Mouse (Mus musculus): ENCODE results near the gene Mycbp2.

Mycbp2 gene

DNA sequence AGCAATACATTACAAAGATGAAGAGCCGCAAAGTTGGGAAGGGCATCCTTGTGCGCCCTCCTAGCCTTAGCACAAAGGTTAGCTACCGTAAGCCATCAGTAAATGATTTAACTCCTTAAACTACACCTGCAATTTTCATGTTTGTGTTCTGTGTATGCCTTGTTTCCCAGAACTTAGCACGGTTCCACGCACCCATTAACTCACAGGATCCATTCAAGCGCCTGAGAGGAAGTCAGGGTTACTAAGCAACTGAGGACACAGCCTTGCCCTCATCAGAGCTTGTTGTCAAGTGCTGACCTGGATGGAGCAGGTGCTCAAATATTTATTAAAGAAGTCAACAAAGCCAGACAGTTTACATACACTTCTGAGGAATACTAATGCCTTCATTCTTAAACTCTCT, 244.4 kb downstream of the Mycbp2 start:
- no peak for DNase-seq (ENCODE audit: low read depth, low spot score)

GRCm38 (mm10) chr14:103101171-103101570, 245.4 kb downstream of the Mycbp2 start:
- DNase-seq (ENCODE audit: low read depth, low spot score) = no peak

DNA sequence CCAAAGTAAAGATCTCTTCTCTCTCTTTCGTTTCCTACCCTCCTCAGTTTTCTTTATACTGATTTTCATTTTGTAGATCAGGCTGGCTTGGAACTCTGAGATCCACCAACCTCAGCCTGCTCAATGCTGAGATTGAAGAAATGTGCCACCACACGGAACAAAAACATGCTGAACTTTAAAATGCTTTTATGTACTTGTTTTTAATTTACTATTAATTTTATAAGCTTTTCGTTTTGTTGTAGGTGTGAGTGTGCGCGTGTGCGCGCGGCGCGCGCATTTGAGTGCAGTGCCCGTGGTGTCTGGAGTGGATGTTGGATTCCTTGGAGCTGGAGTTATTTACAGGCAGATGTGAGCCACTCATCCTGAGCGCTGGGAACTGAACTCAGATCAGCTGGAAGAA, 246.3 kb downstream of the Mycbp2 start:
- no peak for DNase-seq (ENCODE audit: low read depth, low spot score)

DNA sequence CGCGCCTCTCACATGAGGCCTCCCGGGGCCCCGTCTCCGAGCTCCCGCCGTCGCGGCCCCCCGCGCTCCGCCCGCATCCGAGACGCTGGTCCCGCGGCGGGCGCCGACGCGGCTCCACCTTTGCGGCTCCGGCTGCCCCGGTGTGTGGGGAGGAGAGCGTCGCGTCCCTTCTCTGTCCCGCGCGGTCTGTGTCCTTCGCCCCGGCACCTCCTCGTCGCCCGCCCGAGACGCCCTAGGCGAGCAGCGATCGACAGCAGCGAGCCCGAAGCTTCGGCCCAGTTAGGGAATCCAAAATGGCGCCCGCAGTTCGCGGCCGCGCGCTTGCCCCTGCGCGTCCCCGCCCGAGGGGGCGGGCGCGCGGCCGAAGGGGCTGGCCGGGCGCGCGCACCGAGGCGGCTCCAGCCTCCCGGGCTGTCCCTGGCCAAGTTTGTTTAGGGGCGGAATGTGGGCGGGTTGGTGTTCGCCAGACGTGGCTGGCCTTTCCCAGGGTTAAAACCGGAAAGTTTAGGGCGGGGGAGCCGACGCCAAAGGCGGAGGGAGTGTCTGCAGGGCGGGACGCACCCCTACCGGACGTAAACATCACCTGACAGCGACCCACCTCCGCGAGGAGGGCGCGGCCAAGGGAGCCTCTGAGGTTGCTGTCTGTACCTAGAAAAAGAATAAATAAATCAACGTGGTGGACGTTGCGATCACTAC, 247.2 kb downstream of the Mycbp2 start, which contains the start of gene Fbxl3:
Fbxl3 (minus strand) TSS at position 329 of the 696 bp plus-strand sequence.
- peak; percentile 94 for DNase-seq (ENCODE audit: low read depth, low spot score)

- peak; percentile 89 for DNase-seq (ENCODE audit: low read depth, low spot score)
These were observed 247.9 kb downstream of the Mycbp2 start for GRCm38 (mm10) chr14:103098587-103099235.

DNA sequence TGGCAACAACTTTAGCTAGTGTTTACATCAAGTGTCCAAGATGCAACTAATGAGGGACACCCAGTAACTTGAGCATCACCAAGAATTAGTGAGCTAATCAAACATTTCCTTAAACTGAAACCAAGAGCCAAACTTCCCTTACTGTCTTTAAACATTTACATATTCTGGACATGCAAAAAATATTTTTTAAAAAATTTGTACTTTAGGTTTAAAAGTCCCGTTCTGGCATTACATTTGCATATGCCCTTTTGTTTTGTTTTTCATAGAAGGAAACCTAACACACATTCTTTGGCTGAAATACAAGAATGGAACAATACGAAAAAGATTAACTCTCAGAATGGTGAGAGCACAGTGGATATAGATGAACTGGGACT, 248.4 kb downstream of the Mycbp2 start:
- no peak for DNase-seq (ENCODE audit: low read depth, low spot score)

- no peak for DNase-seq (ENCODE audit: low read depth, low spot score)
These were observed 250.0 kb downstream of the Mycbp2 start for GRCm38 (mm10) chr14:103096621-103097020.

DNA sequence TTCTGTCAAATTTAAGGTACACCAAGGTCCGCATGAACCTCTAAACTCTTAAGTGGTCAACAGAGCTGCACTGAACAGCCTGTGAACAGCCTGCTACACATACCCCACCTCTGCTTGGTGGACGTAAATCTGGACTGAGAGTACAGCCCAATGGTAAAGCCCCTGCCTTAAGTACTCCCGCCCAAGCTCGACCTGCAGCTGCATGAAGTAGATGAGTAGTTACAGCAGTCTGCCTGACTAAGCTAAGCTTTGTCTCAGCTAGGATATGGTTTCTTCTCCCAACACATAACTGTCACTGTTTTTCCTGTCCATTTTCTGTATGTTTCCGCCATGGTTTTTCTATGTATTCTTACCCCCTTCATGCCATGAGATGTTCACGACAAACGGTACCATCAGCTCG, 250.8 kb downstream of the Mycbp2 start:
- no peak for DNase-seq (ENCODE audit: low read depth, low spot score)

DNA sequence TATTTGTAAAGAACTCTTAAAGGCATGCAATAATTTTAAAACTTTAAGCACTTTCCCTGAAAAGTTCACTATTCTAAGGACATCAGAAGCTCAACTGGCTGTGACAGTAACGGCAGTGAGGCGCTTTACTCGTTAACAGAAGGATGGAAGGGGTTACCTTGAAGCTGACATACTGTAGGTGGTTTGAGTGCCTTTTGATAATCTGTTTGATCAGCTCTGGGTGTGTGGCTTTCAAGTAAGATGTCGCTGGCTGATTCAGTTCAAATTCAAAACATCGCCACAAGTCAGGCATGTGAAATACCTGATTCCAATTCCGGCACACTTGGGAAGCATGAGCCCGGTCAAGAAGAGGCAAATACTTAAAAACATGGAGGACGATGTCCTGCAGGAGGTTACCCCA, 251.6 kb downstream of the Mycbp2 start:
- peak; percentile 42 for DNase-seq (ENCODE audit: low read depth, low spot score)

DNA sequence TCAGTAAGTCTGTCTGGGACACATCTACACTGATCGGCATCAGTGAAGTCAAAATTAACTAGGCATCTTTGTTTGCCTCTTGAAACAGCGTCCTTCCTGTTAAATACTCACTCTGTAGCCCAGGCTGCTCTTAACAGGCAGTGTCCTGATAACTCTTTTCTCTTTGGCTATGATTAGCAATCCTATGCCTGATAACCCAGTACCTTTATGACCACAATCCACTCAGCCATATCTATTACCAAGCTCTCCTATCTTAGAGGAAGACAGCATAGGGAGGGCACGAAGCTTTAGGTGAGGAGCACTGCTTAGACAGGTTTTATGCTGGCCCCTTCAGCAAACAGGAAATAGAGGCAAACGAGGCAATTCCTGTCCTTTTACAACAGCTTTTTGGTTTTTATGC, 252.9 kb downstream of the Mycbp2 start:
- peak; percentile 35 for DNase-seq (ENCODE audit: low read depth, low spot score)

DNA sequence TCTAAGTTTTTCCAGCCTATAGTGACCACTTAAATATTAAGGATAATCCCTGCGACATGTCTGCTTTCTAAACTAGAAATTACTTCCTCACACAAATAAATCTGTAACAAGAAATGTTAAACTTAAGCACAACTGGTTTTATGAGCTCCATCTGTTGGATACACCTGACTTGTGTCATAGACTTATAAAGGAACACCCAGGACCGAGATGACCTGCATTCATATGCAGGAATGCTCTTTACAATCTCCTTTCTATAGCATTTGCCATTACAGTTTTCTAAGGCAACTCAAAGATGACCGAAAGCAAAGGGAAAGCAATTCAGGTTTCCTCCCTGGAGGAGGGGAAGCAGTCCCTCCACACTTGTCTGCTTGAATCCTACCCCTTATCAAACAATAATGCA, 253.4 kb downstream of the Mycbp2 start:
- no peak for DNase-seq (ENCODE audit: low read depth, low spot score)

DNA sequence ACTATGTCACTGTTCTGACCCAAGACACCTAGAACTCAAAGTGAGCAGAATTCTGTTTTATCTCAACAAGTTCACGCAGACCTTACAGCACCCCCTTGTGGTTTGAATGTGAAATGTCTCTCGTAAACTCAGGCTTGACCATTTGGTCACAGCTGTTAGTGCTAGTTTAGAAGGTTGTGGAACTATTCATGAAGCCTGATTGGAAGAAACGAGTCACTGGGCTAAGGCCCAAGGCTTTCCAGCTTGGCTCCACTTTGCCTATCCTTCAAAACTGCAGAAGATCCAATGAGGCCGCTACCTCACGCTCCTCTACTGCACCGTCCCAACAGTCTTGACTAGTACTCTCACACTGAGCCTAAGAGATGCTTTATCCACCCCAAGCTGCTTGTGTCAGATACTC, 258.0 kb downstream of the Mycbp2 start:
- peak; percentile 76 for DNase-seq (ENCODE audit: low read depth, low spot score)

DNA sequence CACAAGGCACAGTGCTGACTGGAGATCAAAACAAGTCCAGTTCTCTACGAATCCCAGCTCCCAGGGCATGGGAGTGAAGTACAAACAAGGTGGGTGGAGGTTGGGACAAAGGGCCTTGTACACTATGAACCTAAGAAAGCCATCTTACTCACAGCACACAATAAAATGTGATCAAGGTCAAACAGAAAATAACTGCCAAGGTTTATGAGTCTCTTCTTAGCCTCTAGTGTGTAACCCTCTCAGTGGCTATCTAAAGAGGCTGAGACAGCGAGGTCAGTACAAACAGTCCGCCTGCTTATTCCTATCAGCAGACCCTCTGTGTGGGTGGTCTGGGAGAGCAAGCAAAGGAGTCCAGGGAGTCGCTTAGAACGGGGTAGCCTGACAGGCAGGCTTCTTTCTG, 258.8 kb downstream of the Mycbp2 start:
- no peak for DNase-seq (ENCODE audit: low read depth, low spot score)

- no peak for DNase-seq (ENCODE audit: low read depth, low spot score)
These were observed 259.8 kb downstream of the Mycbp2 start for GRCm38 (mm10) chr14:103086671-103087324.

- DNase-seq (ENCODE audit: low read depth, low spot score) = no peak
These were observed 260.6 kb downstream of the Mycbp2 start for GRCm38 (mm10) chr14:103085840-103086533.

GRCm38 (mm10) chr14:103079209-103079977, 267.2 kb downstream of the Mycbp2 start:
- no peak for DNase-seq (ENCODE audit: low read depth, low spot score)

GRCm38 (mm10) chr14:103078006-103078912, 268.4 kb downstream of the Mycbp2 start:
- DNase-seq (ENCODE audit: low read depth, low spot score) = no peak

GRCm38 (mm10) chr14:103077272-103078005, 269.2 kb downstream of the Mycbp2 start:
- DNase-seq (ENCODE audit: low read depth, low spot score) = no peak

DNA sequence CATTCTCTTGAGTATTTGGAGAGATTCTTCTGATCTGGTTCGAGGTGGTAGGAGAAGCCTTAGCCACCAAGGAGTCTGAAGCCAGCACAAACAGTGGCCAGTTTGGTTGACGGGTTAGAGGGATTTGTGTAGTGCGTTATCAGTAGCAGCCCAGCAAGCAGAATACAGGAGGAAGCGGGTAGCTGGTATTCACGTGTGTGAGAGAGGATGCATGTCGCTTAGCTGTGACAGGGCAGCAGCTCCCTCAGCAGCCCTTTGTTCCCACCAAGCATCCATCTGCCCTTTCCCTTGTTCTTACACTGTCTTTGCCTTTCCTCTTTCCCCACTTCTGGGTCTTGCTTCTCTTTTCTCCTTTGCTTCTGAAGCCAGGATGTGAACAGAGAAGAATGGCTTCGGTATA, 271.4 kb downstream of the Mycbp2 start:
- no peak for DNase-seq (ENCODE audit: low read depth, low spot score)

GRCm38 (mm10) chr14:103073825-103074224, 272.8 kb downstream of the Mycbp2 start:
- no peak for DNase-seq (ENCODE audit: low read depth, low spot score)

Data from CD4-positive, CD25-positive, alpha-beta regulatory T cell, adult 2 months (primary cell).